Mouse (Mus musculus): Measurements from ENCODE around the gene Map3k6. TPM values are rescaled to one million over a fixed set of nuclear protein-coding genes. Genes with fewer than 3 reads are reported as not detected.

The Map3k6 gene
- total RNA-seq, 2 experiments from 2014 or later = 22.4 to 22.5 TPM

Small RNA genes within 50 kb of the gene (microRNA-seq; reads per million reads assigned to microRNA genes)
- gene Mir7017 = 0.54 to 1.7 reads per million in 2 experiments

Other genes with a start within 250 kb of the Map3k6 start
- gene Ahdc1, start 229.6 kb upstream of the Map3k6 start, total RNA-seq (2021) = 10 to 100 TPM; 55.2 to 59.1 TPM
- gene Wasf2, start 110.3 kb upstream of the Map3k6 start, total RNA-seq (2021) = 100 to 1,000 TPM; 133 to 135 TPM
- not detected for gene Cd164l2, start 28.7 kb upstream of the Map3k6 start, total RNA-seq (2021)
- under 1 TPM in 1 of 2 experiments, not detected in 1; 0.22 TPM for gene Gpr3, start 28.3 kb upstream of the Map3k6 start, total RNA-seq (2021)
- 1 to 10 TPM in 1 of 2 experiments, under 1 TPM in 1; 0.84 to 2.4 TPM for gene Sytl1, start 22.3 kb downstream of the Map3k6 start, total RNA-seq (2021)
- 10 to 100 TPM; 25.1 to 27.0 TPM for gene Tmem222, start 37.0 kb downstream of the Map3k6 start, total RNA-seq (2021)
- gene Wdtc1, start 112.7 kb downstream of the Map3k6 start, total RNA-seq (2021) = 10 to 100 TPM; 65.7 to 70.6 TPM
- 10 to 100 TPM; 21.2 to 22.9 TPM for gene Slc9a1, start 128.9 kb downstream of the Map3k6 start, total RNA-seq (2021)
- gene Tent5b, start 239.3 kb downstream of the Map3k6 start, total RNA-seq (2021) = 1 to 10 TPM; 3.5 to 5.1 TPM

Measured in heart, postnatal 14 days (tissue).